Mouse (Mus musculus) intestine, embryonic 16.5 days (tissue): ENCODE data around the gene Pcca. TPM values are rescaled to one million over a fixed set of nuclear protein-coding genes. Genes with fewer than 3 reads are reported as not detected.

Experiments
- ATAC-seq: fragments of 200-750 bp; cut with Nextera tagmentation; 2 replicates; pipeline ENCODE4 v1.8.0; 2017; ENCODE audit warnings: moderate TSS enrichment, moderate library complexity
- H3K27ac ChIP-seq: fragments of 300-500 bp; sonication (generic); 2 replicates; pipeline ENCODE4 v1.5.1; 2014; ENCODE audit warnings: mild to moderate bottlenecking, low read length
- H3K27me3 ChIP-seq: fragments of 300-500 bp; sonication (generic); replicated peaks from 2 replicates; pipeline ENCODE4 v1.6.1; 2014; ENCODE audit warnings: low read length, control low read depth, mixed read lengths; ENCODE audit not compliant: control insufficient read depth, insufficient read depth
- H3K36me3 ChIP-seq: fragments of 300-500 bp; sonication (generic); 2 replicates; pipeline ENCODE4 v1.6.1; 2014; ENCODE audit warnings: low read length, control low read depth; ENCODE audit not compliant: control insufficient read depth, insufficient read depth
- H3K4me1 ChIP-seq: fragments of 300-500 bp; sonication (generic); 2 replicates; pipeline ENCODE4 v1.6.1; 2014; ENCODE audit warnings: low read length, control low read depth, mixed read lengths; ENCODE audit not compliant: control insufficient read depth, insufficient read depth
- H3K4me2 ChIP-seq: fragments of 300-500 bp; sonication (generic); 2 replicates; pipeline ENCODE4 v1.6.1; 2014; ENCODE audit warnings: low read depth, low read length, control low read depth
- H3K4me3 ChIP-seq: fragments of 300-500 bp; sonication (generic); 2 replicates; pipeline ENCODE4 v1.5.1; 2014; ENCODE audit warnings: mild to moderate bottlenecking, low read length
- H3K9ac ChIP-seq: fragments of 300-500 bp; sonication (generic); 2 replicates; pipeline ENCODE4 v1.6.1; 2014; ENCODE audit warnings: low read depth, low read length
- H3K9me3 ChIP-seq: fragments of 300-500 bp; sonication (generic); 2 replicates; pipeline ENCODE4 v1.6.1; 2016; ENCODE audit warnings: low read length, control low read depth; ENCODE audit not compliant: control insufficient read depth
- WGBS: fragments of 180-500 bp; shearing (Covaris S2); extraction: QIAGEN DNeasy Blood & Tissue Kit; methylation state at CpG from one replicate; pipeline ENCODE4 v1.1.7; 2014; 5-methylcytosine and 5-hydroxymethylcytosine counted together
- polyA plus RNA-seq: library from polyadenylated mRNA; unstranded; fragments of >200 nt; fragmentation: Nextera tagmentation; extraction: Ambion mirVana; gene quantifications from 2 replicates; pipeline ENCODE4 v1.2.1, GENCODE M21; 2015

Gene Pcca
- polyA plus RNA-seq, 1 experiment from 2014 or later = 17.3 TPM

GRCm38 (mm10) chr14:122887702-122888479 lies 353.8 kb downstream of the Pcca start:
- H3K4me2 ChIP-seq = no peak overlapping the region
- H3K9me3 ChIP-seq = no peaks in the 10 kb centered on the region
- no peak overlapping the region for H3K9ac ChIP-seq
- H3K4me3 ChIP-seq = no peak overlapping the region
- no peak overlapping the region for H3K27ac ChIP-seq
- H3K4me1 ChIP-seq = no peaks in the 10 kb centered on the region
- no peaks in the 10 kb centered on the region for H3K27me3 ChIP-seq
- H3K36me3 ChIP-seq = no peaks in the 10 kb centered on the region
- no peak for ATAC-seq
- 88% methylated on average over 3 of the region's 3 CpGs for WGBS

- Histone ChIP-seq H3K9ac (no peak overlapping the region), H3K9me3 (no peaks in the 10 kb centered on the region), H3K36me3 (no peaks in the 10 kb centered on the region), H3K27me3 (no peaks in the 10 kb centered on the region), H3K27ac (no peak overlapping the region), H3K4me2 (no peak overlapping the region), H3K4me3 (no peak overlapping the region), H3K4me1 (no peaks in the 10 kb centered on the region)
- 82% methylated on average over 1 of the region's 1 CpGs for WGBS
- ATAC-seq = no peak
Observed at GRCm38 (mm10) chr14:122888480-122888872, 354.4 kb downstream of the Pcca start.

- Histone ChIP-seq H3K27me3 (no peaks in the 10 kb centered on the region), H3K4me3 (no peak overlapping the region), H3K4me1 (no peaks in the 10 kb centered on the region), H3K27ac (no peak overlapping the region), H3K9me3 (no peaks in the 10 kb centered on the region), H3K9ac (no peak overlapping the region), H3K36me3 (no peaks in the 10 kb centered on the region), H3K4me2 (no peak overlapping the region)
- 87% methylated on average over 12 of the region's 12 CpGs for WGBS
- ATAC-seq = no peak
Observed at GRCm38 (mm10) chr14:122891470-122891968, 357.4 kb downstream of the Pcca start.

- Histone ChIP-seq H3K4me2 (no peak overlapping the region), H3K27ac (no peak overlapping the region), H3K36me3 (no peaks in the 10 kb centered on the region), H3K9me3 (no peaks in the 10 kb centered on the region), H3K4me1 (peaks cover 6% of the 10 kb centered on the region), H3K27me3 (no peaks in the 10 kb centered on the region), H3K9ac (no peak overlapping the region), H3K4me3 (no peak overlapping the region)
- WGBS = 100% methylated on average over 1 of the region's 1 CpGs
- no peak for ATAC-seq
Observed at GRCm38 (mm10) chr14:122896106-122896505, 362.0 kb downstream of the Pcca start.

- H3K9me3 ChIP-seq = no peaks in the 10 kb centered on the region
- peaks cover 24% of the 10 kb centered on the region for H3K4me1 ChIP-seq
Observed at GRCm38 (mm10) chr14:122898550-122898949, 364.4 kb downstream of the Pcca start.

GRCm38 (mm10) chr14:122900679-122901078 lies 366.6 kb downstream of the Pcca start:
- 0 out of 2 replicates have a peak overlapping the region, but pooled peaks have one; percentile 24 for H3K27ac ChIP-seq
- no peak overlapping the region for H3K9ac ChIP-seq
- H3K4me3 ChIP-seq = no peak overlapping the region
- peaks cover 24% of the 10 kb centered on the region for H3K4me1 ChIP-seq
- no peaks in the 10 kb centered on the region for H3K9me3 ChIP-seq
- H3K27me3 ChIP-seq = no peaks in the 10 kb centered on the region
- H3K4me2 ChIP-seq = no peak overlapping the region
- no peaks in the 10 kb centered on the region for H3K36me3 ChIP-seq
- ATAC-seq = no peak

More at GRCm38 (mm10) chr14:122898550-122898949, 364.4 kb downstream of the Pcca start:
- Histone ChIP-seq H3K36me3 (no peaks in the 10 kb centered on the region), H3K27me3 (no peaks in the 10 kb centered on the region), H3K9ac (no peak overlapping the region), H3K4me2 (no peak overlapping the region), H3K27ac (no peak overlapping the region), H3K4me3 (no peak overlapping the region)
- no peak for ATAC-seq

GRCm38 (mm10) chr14:122901177-122901576 lies 367.1 kb downstream of the Pcca start:
- no peak overlapping the region for H3K27ac ChIP-seq
- ATAC-seq = no peak

GRCm38 (mm10) chr14:122901715-122902114 lies 367.6 kb downstream of the Pcca start:
- H3K4me3 ChIP-seq = no peak overlapping the region
- no peaks in the 10 kb centered on the region for H3K27me3 ChIP-seq
- H3K9me3 ChIP-seq = no peaks in the 10 kb centered on the region
- H3K4me1 ChIP-seq = peaks cover 24% of the 10 kb centered on the region
- H3K36me3 ChIP-seq = no peaks in the 10 kb centered on the region
- 76% methylated on average over 2 of the region's 2 CpGs for WGBS
- H3K9ac ChIP-seq = no peak overlapping the region
- H3K27ac ChIP-seq = peak overlapping the region; percentile 76
- ATAC-seq = peak; percentile 60
- H3K4me2 ChIP-seq = peak overlapping the region; percentile 40

More at GRCm38 (mm10) chr14:122901177-122901576, 367.1 kb downstream of the Pcca start:
- H3K27me3 ChIP-seq = no peaks in the 10 kb centered on the region
- no peak overlapping the region for H3K4me3 ChIP-seq
- WGBS = 71% methylated on average over 3 of the region's 3 CpGs
- peaks cover 24% of the 10 kb centered on the region for H3K4me1 ChIP-seq
- no peaks in the 10 kb centered on the region for H3K36me3 ChIP-seq
- H3K9ac ChIP-seq = no peak overlapping the region
- no peak overlapping the region for H3K4me2 ChIP-seq
- no peaks in the 10 kb centered on the region for H3K9me3 ChIP-seq

- no peak overlapping the region for H3K9ac ChIP-seq
- H3K9me3 ChIP-seq = no peaks in the 10 kb centered on the region
- ATAC-seq = peak; percentile 88
- no peak overlapping the region for H3K4me3 ChIP-seq
- no peaks in the 10 kb centered on the region for H3K36me3 ChIP-seq
- no peak overlapping the region for H3K4me2 ChIP-seq
- WGBS = 47% methylated on average over 2 of the region's 2 CpGs
- peaks cover 24% of the 10 kb centered on the region for H3K4me1 ChIP-seq
- no peaks in the 10 kb centered on the region for H3K27me3 ChIP-seq
- H3K27ac ChIP-seq = peak overlapping the region; percentile 62
Observed at GRCm38 (mm10) chr14:122902136-122902535, 368.0 kb downstream of the Pcca start.
